Mouse (Mus musculus) heart, postnatal 0 days (tissue): Measurements from ENCODE around the gene Hoxa11.

ENCODE experiments used
- CTCF ChIP-seq: IDR thresholded peaks from 2 replicates; pipeline ENCODE4 v1.5.1; 2016; ENCODE audit warnings: antibody characterized with exemption, control low read depth, low read depth
- EP300 ChIP-seq: IDR thresholded peaks from 2 replicates; pipeline ENCODE4 v1.6.1; 2016; ENCODE audit warnings: antibody characterized with exemption, low read depth

DNA sequence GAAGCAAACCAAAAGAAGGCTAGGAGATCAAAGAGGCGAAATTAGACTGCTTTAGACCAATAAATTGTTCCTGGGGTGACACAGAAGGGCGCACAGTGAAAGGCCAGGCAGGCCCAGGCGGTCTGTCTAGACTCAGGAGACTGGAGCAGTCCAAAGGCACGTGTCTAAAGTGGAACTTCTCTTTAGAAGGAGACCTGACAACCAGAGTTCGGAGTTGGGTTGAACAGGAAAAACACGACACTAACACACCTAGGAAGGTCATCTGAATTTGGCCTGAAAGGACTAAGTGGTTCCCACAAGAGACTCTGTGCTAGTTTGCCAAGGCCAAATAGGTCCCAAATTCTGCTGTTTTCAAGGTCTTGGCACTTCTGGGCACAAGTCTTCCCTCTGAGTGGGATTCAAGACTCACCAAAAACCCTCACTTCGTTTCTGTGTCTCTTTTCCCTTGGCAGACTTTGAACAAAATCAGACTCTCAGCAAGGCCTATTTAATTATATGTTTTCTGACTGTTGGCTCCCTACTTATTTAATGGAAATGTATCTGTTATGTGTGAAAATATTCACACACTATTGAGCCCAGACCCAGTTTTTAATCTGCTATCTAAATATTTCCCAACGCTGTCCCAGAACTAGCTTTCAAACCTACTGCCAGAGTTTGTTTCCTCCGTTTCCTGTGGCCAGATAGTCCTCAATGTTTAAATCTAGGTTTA lies 26.2 kb downstream of the Hoxa11 start:
- TF ChIP-seq CTCF: no peak
- TF ChIP-seq EP300: no peak
